Mouse (Mus musculus) stomach, postnatal 0 days (tissue): ENCODE measurements around the gene Pabpc6.

Experiments used
- CTCF ChIP-seq: IDR thresholded peaks from 2 replicates; pipeline ENCODE4 v1.5.1; 2016; ENCODE audit warnings: antibody characterized with exemption, low read depth, mild to moderate bottlenecking, moderate library complexity
- EP300 ChIP-seq: optimal IDR thresholded peaks from 2 replicates; pipeline ENCODE3; 2016; ENCODE audit warnings: antibody characterized with exemption

- TF ChIP-seq CTCF, result no peak
- no peak for TF ChIP-seq EP300
Observed at GRCm38 (mm10) chr17:9697763-9698162, 28.2 kb upstream of the Pabpc6 start.
